Mouse (Mus musculus) stomach, postnatal 0 days (tissue): ENCODE measurements around the gene Plxdc2.

Experiments used
- CTCF ChIP-seq: IDR thresholded peaks from 2 replicates; pipeline ENCODE4 v1.5.1; 2016; ENCODE audit warnings: antibody characterized with exemption, low read depth, mild to moderate bottlenecking, moderate library complexity
- EP300 ChIP-seq: optimal IDR thresholded peaks from 2 replicates; pipeline ENCODE3; 2016; ENCODE audit warnings: antibody characterized with exemption

- TF ChIP-seq CTCF (no peak), EP300 (no peak)
These were observed 232.4 kb downstream of the Plxdc2 start for GRCm38 (mm10) chr2:16588546-16588945.
